Mouse (Mus musculus) lung, postnatal 0 days (tissue): Measurements from ENCODE around the gene Fam19a4.

ENCODE experiments used
- CTCF ChIP-seq: IDR thresholded peaks from 2 replicates; pipeline ENCODE4 v1.5.1; 2016; ENCODE audit warnings: antibody characterized with exemption, mild to moderate bottlenecking
- EP300 ChIP-seq: IDR thresholded peaks from 2 replicates; pipeline ENCODE4 v1.6.1; 2016; ENCODE audit warnings: antibody characterized with exemption, mild to moderate bottlenecking, control low read depth

DNA sequence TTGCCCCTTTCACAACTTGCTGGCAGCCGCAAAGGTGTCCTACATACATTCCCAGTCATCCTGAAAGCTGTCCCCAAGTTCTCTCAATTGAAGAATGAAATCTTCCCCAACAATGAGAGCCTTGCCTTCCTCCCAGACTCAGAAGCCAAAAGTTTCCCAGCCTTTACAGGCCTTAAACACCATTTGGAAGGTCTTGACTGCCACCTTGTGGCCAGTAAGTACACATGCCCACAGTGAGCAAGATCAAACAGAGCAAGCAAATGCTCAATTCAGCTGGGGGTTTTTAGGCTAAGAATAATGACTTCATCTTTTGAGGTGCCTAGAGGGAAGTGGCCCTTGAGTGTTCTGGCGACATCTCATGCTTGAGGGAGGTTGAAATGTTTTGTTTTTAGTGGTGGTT is 46.6 kb upstream of the Fam19a4 start:
- TF ChIP-seq CTCF, result peak; percentile 94
- TF ChIP-seq EP300, result no peak
